Mouse (Mus musculus): Measurements from ENCODE around the gene Dnah9. TPM values are rescaled to one million over a fixed set of nuclear protein-coding genes. Genes with fewer than 3 reads are reported as not detected.

Dnah9 gene
- total RNA-seq, 2 experiments from 2014 or later = not detected

GRCm38 (mm10) chr11:65801899-65802298 is 366.5 kb downstream of the Dnah9 start:
- no peak for DNase-seq (ENCODE audit: low spot score in 2 of 2)

GRCm38 (mm10) chr11:65795896-65796295 is 372.5 kb downstream of the Dnah9 start:
- DNase-seq (ENCODE audit: low spot score in 2 of 2) = no peak

GRCm38 (mm10) chr11:65794428-65795219 is 373.7 kb downstream of the Dnah9 start:
- DNase-seq (ENCODE audit: low spot score in 2 of 2) = no peak

- DNase-seq (ENCODE audit: low spot score in 2 of 2) = peak; percentile 96 to 97
Observed at GRCm38 (mm10) chr11:65788154-65788553, 380.2 kb downstream of the Dnah9 start, which contains the start of gene Map2k4. TSS of gene Map2k4 (minus strand) at chr11:65788297.

GRCm38 (mm10) chr11:65787421-65788151 is 380.8 kb downstream of the Dnah9 start:
- DNase-seq (ENCODE audit: low spot score in 2 of 2) = peak in 1 of 2 experiments; percentile 64

GRCm38 (mm10) chr11:65786160-65786559 is 382.2 kb downstream of the Dnah9 start:
- no peak for DNase-seq (ENCODE audit: low spot score in 2 of 2)

GRCm38 (mm10) chr11:65781596-65781995 is 386.8 kb downstream of the Dnah9 start:
- DNase-seq (ENCODE audit: low spot score in 2 of 2) = no peak

All from adrenal gland, adult 18-20 months (tissue).